Mouse (Mus musculus) kidney, embryonic 16.5 days (tissue): ENCODE measurements around the gene Ugt1a2. TPM values are rescaled to one million over a fixed set of nuclear protein-coding genes. Genes with fewer than 3 reads are reported as not detected.

Experiments
- ATAC-seq: fragments of 200-750 bp; cut with Nextera tagmentation; 2 replicates; pipeline ENCODE4 v1.8.0; 2017; ENCODE audit warnings: moderate TSS enrichment; ENCODE audit not compliant: low FRiP score, low TSS enrichment
- H3K27ac ChIP-seq: fragments of 300-500 bp; sonication (generic); 2 replicates; pipeline ENCODE4 v1.5.1; 2014; ENCODE audit warnings: low read length
- H3K27me3 ChIP-seq: fragments of 300-500 bp; sonication (generic); 2 replicates; pipeline ENCODE4 v1.6.1; 2014; ENCODE audit warnings: low read length, control low read depth, mixed read lengths; ENCODE audit not compliant: insufficient read depth
- H3K36me3 ChIP-seq: fragments of 300-500 bp; sonication (generic); 2 replicates; pipeline ENCODE4 v1.6.1; 2014; ENCODE audit warnings: low read length, control low read depth, mixed read lengths; ENCODE audit not compliant: insufficient read depth
- H3K4me1 ChIP-seq: fragments of 300-500 bp; sonication (generic); 2 replicates; pipeline ENCODE4 v1.6.1; 2014; ENCODE audit warnings: low read length, control low read depth, mixed read lengths; ENCODE audit not compliant: insufficient read depth
- H3K4me2 ChIP-seq: fragments of 300-500 bp; sonication (generic); replicated peaks from 2 replicates; pipeline ENCODE4 v1.6.1; 2014; ENCODE audit warnings: low read depth, low read length
- H3K4me3 ChIP-seq: fragments of 300-500 bp; sonication (generic); 2 replicates; pipeline ENCODE4 v1.5.1; 2014; ENCODE audit warnings: mild to moderate bottlenecking, low read length
- H3K9ac ChIP-seq: fragments of 300-500 bp; sonication (generic); replicated peaks from 2 replicates; pipeline ENCODE4 v1.6.1; 2014; ENCODE audit warnings: low read length
- H3K9me3 ChIP-seq: fragments of 300-500 bp; sonication (generic); 2 replicates; pipeline ENCODE4 v1.6.1; 2016; ENCODE audit warnings: low read length, control low read depth
- WGBS: fragments of 180-500 bp; shearing (Covaris S2); extraction: QIAGEN DNeasy Blood & Tissue Kit; methylation state at CpG from one replicate; pipeline ENCODE4 v1.1.7; 2014; 5-methylcytosine and 5-hydroxymethylcytosine counted together
- polyA plus RNA-seq: library from polyadenylated mRNA; unstranded; fragments of >200 nt; fragmentation: Nextera tagmentation; extraction: Ambion mirVana; gene quantifications from 2 replicates; pipeline ENCODE4 v1.2.1, GENCODE M21; 2015

The Ugt1a2 gene
- polyA plus RNA-seq, 1 experiment from 2014 or later: 84.9 TPM

DNA sequence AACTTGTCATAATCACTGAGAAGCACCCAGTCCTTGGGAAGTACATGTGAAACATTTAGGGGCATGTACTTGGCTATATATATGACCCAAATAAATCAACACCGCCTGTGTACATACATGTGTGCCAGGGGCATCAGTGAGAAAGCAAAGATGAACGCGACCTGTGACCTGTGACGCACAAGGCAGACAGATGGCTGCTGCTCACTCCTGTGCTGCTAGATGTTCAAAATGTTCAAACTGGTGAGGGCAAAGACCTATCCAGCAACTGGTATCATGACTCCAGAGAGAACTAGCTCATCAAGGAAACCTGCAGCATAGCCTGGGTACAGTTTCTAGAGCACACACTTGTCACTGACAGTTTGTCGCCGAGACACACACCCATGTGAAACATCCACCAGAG, 67.1 kb downstream of the Ugt1a2 start:
- no peak overlapping the region for H3K4me2 ChIP-seq
- WGBS: 92% methylated on average over 6 of the region's 6 CpGs
- peaks cover 89% of the 10 kb centered on the region for H3K36me3 ChIP-seq
- no peaks in the 10 kb centered on the region for H3K9me3 ChIP-seq
- no peak overlapping the region for H3K27ac ChIP-seq
- ATAC-seq: no peak
- no peak overlapping the region for H3K4me3 ChIP-seq
- no peak overlapping the region for H3K9ac ChIP-seq
- H3K27me3 ChIP-seq: no peaks in the 10 kb centered on the region
- H3K4me1 ChIP-seq: 0 out of 2 replicates have a peak, but pooled peaks cover 2% of the 10 kb centered on the region

DNA sequence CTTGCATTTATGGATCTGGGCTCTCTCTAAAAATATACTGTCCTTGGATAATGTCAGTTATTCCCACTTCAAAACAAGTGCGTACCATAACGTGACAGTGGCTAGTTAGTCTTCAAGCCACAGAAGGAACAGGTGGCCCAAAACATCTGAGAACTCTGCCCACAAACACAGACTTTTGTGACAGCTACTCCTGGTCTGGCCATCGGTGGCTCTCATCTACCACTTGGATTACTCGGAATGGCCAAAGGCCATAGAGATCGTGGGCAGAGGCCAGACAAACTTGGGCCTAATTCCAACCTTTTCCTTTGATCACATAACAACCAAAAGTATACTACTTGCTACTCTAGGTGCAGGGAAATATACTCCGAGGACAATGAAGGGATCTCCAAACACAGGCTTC, 67.7 kb downstream of the Ugt1a2 start:
- no peak overlapping the region for H3K27ac ChIP-seq
- H3K4me3 ChIP-seq: no peak overlapping the region
- WGBS: 88% methylated on average over 6 of the region's 6 CpGs
- ATAC-seq: no peak
- H3K36me3 ChIP-seq: peaks cover 88% of the 10 kb centered on the region
- H3K9ac ChIP-seq: no peak overlapping the region
- H3K9me3 ChIP-seq: no peaks in the 10 kb centered on the region
- H3K4me2 ChIP-seq: no peak overlapping the region
- H3K27me3 ChIP-seq: no peaks in the 10 kb centered on the region
- H3K4me1 ChIP-seq: no peaks in the 10 kb centered on the region

Other genes starting within 250 kb of the Ugt1a2 start
- gene Usp40, start 192.1 kb upstream of the Ugt1a2 start, polyA plus RNA-seq: 38.3 and 42.3 TPM in 2 replicates
- 25.3 and 28.9 TPM in 2 replicates for gene Ugt1a10, start 145.2 kb upstream of the Ugt1a2 start, polyA plus RNA-seq
- 6.4 and 7.1 TPM in 2 replicates for gene Ugt1a9, start 129.8 kb upstream of the Ugt1a2 start, polyA plus RNA-seq
- gene Ugt1a8, start 112.8 kb upstream of the Ugt1a2 start, polyA plus RNA-seq: 0.13 TPM in 1 of 2 replicates, not detected in the other
- 10.5 and 10.9 TPM in 2 replicates for gene Ugt1a7c, start 105.5 kb upstream of the Ugt1a2 start, polyA plus RNA-seq
- 0.81 and 0.82 TPM in 2 replicates for gene Ugt1a6b, start 97.3 kb upstream of the Ugt1a2 start, polyA plus RNA-seq
- 6.0 and 6.7 TPM in 2 replicates for gene Ugt1a6a, start 65.8 kb upstream of the Ugt1a2 start, polyA plus RNA-seq
- not detected in 2 replicates for gene Ugt1a5, start 34.6 kb upstream of the Ugt1a2 start, polyA plus RNA-seq
- 10.4 and 11.2 TPM in 2 replicates for gene Dnajb3, start 5.2 kb downstream of the Ugt1a2 start, polyA plus RNA-seq
- gene Ugt1a1, start 11.4 kb downstream of the Ugt1a2 start, polyA plus RNA-seq: 2.4 TPM in 2 replicates
- gene Mroh2a, start 26.4 kb downstream of the Ugt1a2 start, polyA plus RNA-seq: 1.3 and 2.8 TPM in 2 replicates
- gene Hjurp, start 77.0 kb downstream of the Ugt1a2 start, polyA plus RNA-seq: 168 and 187 TPM in 2 replicates
- gene Trpm8, start 77.1 kb downstream of the Ugt1a2 start, polyA plus RNA-seq: not detected in 2 replicates
- 111 and 141 TPM in 2 replicates for gene Spp2, start 206.4 kb downstream of the Ugt1a2 start, polyA plus RNA-seq